In the genomic region with DNA sequence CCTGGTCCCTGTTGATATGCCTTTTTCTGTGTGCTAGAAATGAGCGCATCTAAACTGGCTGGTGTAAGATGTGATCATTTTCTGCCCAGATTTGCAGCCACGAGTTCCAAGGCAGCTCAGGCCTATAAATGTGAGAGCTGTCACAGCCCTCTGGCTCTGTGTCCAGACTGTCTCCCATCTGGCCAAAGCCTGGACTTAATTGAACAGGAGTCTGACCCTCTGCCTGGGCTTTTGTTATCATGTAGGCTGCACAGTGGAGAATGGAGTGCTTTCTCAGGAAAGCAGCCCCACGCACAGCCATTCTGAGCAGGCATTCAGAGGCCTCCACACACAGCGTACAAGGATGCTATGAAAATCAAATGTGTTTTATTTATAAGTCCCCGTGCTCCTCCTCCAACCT, we compare ENCODE assay signal across 11 mouse cellular contexts.
DNase-seq lines count a peak whose midpoint lies in the region; ATAC-seq and TF ChIP-seq lines count a peak whose summit lies in the region.
"Had no signal": no experiment of that assay in that cellular context is flagged by ENCODE, and none has a peak within 500 bp of the region (broad histone marks: within the 10 kb centered on the region; RNA-seq: fewer than 3 reads in every experiment).

No protein-coding gene starts in this region.

- TF ChIP-seq POLR2A in kidney, adult 2 months (IDR thresholded peaks at IDR 0.05; ENCODE audit: low read depth, low read length) = no peak

- no peaks in the 10 kb centered on the region for H3K27me3 ChIP-seq in hindbrain, embryonic 10.5 days (ENCODE audit: insufficient read depth, poor library complexity, severe bottlenecking)
- no peaks in the 10 kb centered on the region for H3K27me3 ChIP-seq in neural tube, embryonic 12.5 days (replicated peaks)
- H3K27me3 ChIP-seq in kidney, adult 2 months (replicated peaks; ENCODE audit: control insufficient read depth, insufficient read depth, low read length) = no peaks in the 10 kb centered on the region; the same call in 1 of the 2 replicates
- H3K27me3 ChIP-seq: heart, embryonic 15.5 days; limb, embryonic 15.5 days; megakaryocyte, embryonic 14.5 days had no signal

- ATAC-seq in neural tube, embryonic 12.5 days (ENCODE audit: low FRiP score, low read depth) = peak; percentile 70; the same call in 1 of the 2 replicates

- 0 out of 2 replicates have a peak, but pooled peaks cover 4% of the 10 kb centered on the region for H3K4me1 ChIP-seq in hindbrain, embryonic 10.5 days (replicated peaks)
- no peaks in the 10 kb centered on the region for H3K4me1 ChIP-seq in neural tube, embryonic 12.5 days
- H3K4me1 ChIP-seq in kidney, adult 2 months (ENCODE audit: control insufficient read depth, insufficient read depth, low read length) = no peaks in the 10 kb centered on the region
- H3K4me1 ChIP-seq: heart, embryonic 15.5 days; limb, embryonic 15.5 days; megakaryocyte, embryonic 14.5 days had no signal

- H3K9me3 ChIP-seq in hindbrain, embryonic 10.5 days = no peaks in the 10 kb centered on the region
- H3K9me3 ChIP-seq in neural tube, embryonic 12.5 days = no peaks in the 10 kb centered on the region
- H3K9me3 ChIP-seq: heart, embryonic 15.5 days; limb, embryonic 15.5 days had no signal

- 0 out of 2 replicates have a peak overlapping the region, but pooled peaks have one; percentile 56 for H3K27ac ChIP-seq in hindbrain, embryonic 10.5 days
- no peak overlapping the region for H3K27ac ChIP-seq in neural tube, embryonic 12.5 days
- H3K27ac ChIP-seq in kidney, adult 2 months (ENCODE audit: insufficient read depth, low read depth, low read length) = no peak overlapping the region
- H3K27ac ChIP-seq: heart, embryonic 15.5 days; limb, embryonic 15.5 days had no signal

- no peaks in the 10 kb centered on the region for H3K36me3 ChIP-seq in hindbrain, embryonic 10.5 days
- H3K36me3 ChIP-seq in neural tube, embryonic 12.5 days = no peaks in the 10 kb centered on the region
- no peaks in the 10 kb centered on the region for H3K36me3 ChIP-seq in kidney, adult 2 months (ENCODE audit: control insufficient read depth, insufficient read depth, low read length)
- H3K36me3 ChIP-seq: heart, embryonic 15.5 days; limb, embryonic 15.5 days had no signal

- no peak overlapping the region for H3K4me3 ChIP-seq in hindbrain, embryonic 10.5 days
- H3K4me3 ChIP-seq in neural tube, embryonic 12.5 days = no peak overlapping the region
- no peak overlapping the region for H3K4me3 ChIP-seq in kidney, adult 2 months (ENCODE audit: insufficient read depth, low read depth, low read length)
- H3K4me3 ChIP-seq: heart, embryonic 15.5 days; limb, embryonic 15.5 days; megakaryocyte, embryonic 14.5 days had no signal

- no peak for TF ChIP-seq CTCF in kidney, adult 2 months (conservative IDR thresholded peaks at IDR 0.05; ENCODE audit: insufficient read depth, insufficient read length, low read depth, low read length)

- no peak overlapping the region for H3K9ac ChIP-seq in neural tube, embryonic 12.5 days
- H3K9ac ChIP-seq: heart, embryonic 15.5 days; limb, embryonic 15.5 days had no signal

- WGBS in hindbrain, embryonic 10.5 days = 74% methylated on average over 5 of the region's 5 CpGs
- 65% methylated on average over 5 of the region's 5 CpGs for WGBS in neural tube, embryonic 12.5 days
- WGBS in kidney, adult 2 months = 84% methylated on average over 5 of the region's 5 CpGs

- intact Hi-C loops in left cerebral cortex, postnatal 14 days (cut with DNase I) = no loop called here

- no peak overlapping the region for H3K4me2 ChIP-seq in neural tube, embryonic 12.5 days (replicated peaks)
- H3K4me2 ChIP-seq: heart, embryonic 15.5 days; limb, embryonic 15.5 days had no signal

- DNase-seq in left cerebral cortex, postnatal 14 days (ENCODE audit: low spot score in 2 of 2) = peak; percentile 6 to 19
- no peak for DNase-seq in left cerebral cortex, adult 11 months (ENCODE audit: low spot score)
- DNase-seq in cerebellum, adult 8-10 months = peak; percentile 1
- DNase-seq in hindbrain, embryonic 10.5 days (ENCODE audit: low spot score) = peak; percentile 19
- no peak for DNase-seq in ovary, adult 18-20 months (ENCODE audit: low spot score)
- no peak for DNase-seq in Muller cell, postnatal 12 days (ENCODE audit: inconsistent ontology term)
- DNase-seq in kidney, adult 2 months = no peak

Comparison
In these comparisons a context has a peak if more than half of its experiments do, and no peak if none do; other contexts are left out.
1. DNase-seq: peak in left cerebral cortex, postnatal 14 days (2 of 2), cerebellum, adult 8-10 months (single experiment) and hindbrain, embryonic 10.5 days (single experiment); none in left cerebral cortex, adult 11 months (single experiment), ovary, adult 18-20 months (single experiment), Muller cell, postnatal 12 days (single experiment) and kidney, adult 2 months (single experiment).